Mouse (Mus musculus) left cerebral cortex, adult 18-20 months (tissue): Measurements from ENCODE around the gene Fbll1. TPM values are rescaled to one million over a fixed set of nuclear protein-coding genes. Genes with fewer than 3 reads are reported as not detected.

ENCODE experiments used
- microRNA-seq, 2 experiments: library from miRNA; unstranded; fragments of <30 nt; microRNA quantifications; one replicate each; pipeline ENCODE4 v1.2.0; 2021
- total RNA-seq, 2 experiments: library from RNA; stranded (reverse); gene quantifications; 2 replicates each; pipeline ENCODE4 v1.2.3; 2021

Gene Fbll1
- total RNA-seq, 2 experiments from 2014 or later: 39.0 to 41.7 TPM

Small RNAs within 50 kb of the gene (microRNA-seq; reads per million reads assigned to microRNA genes)
- 0.75 to 5.5 reads per million in 2 experiments for gene Mir103-1

Other genes starting within 250 kb of the Fbll1 start
- gene Pank3, start 29.4 kb downstream of the Fbll1 start, total RNA-seq: 10 to 100 TPM; 35.7 to 35.8 TPM
- 10 to 100 TPM; 44.5 to 49.0 TPM for gene Rars, start 35.6 kb upstream of the Fbll1 start, total RNA-seq
- 100 to 1,000 TPM; 118 to 119 TPM for gene Wwc1, start 181.6 kb upstream of the Fbll1 start, total RNA-seq